Mouse (Mus musculus) C2C12 (cell line): Measurements from ENCODE around the gene Gm10128. TPM values are rescaled to one million over a fixed set of nuclear protein-coding genes. Genes with fewer than 3 reads are reported as not detected.
"Not testable (repeated sequence)": the region's sequence is repeated elsewhere in the genome, so short reads cannot be mapped to it uniquely, and the experiment has no call there.

Source experiments
- H3K27me3 ChIP-seq: one replicate; pipeline ENCODE4 v1.6.1; 2011; ENCODE audit not compliant: control insufficient read depth, insufficient read depth, insufficient read length
- H3K36me3 ChIP-seq: one replicate; pipeline ENCODE4 v1.6.1; 2011; ENCODE audit not compliant: control insufficient read depth, insufficient read depth
- H3K4me3 ChIP-seq: one replicate; pipeline ENCODE4 v1.5.1; 2011; ENCODE audit warnings: mild to moderate bottlenecking, control low read depth; ENCODE audit not compliant: poor library complexity, insufficient read depth, severe bottlenecking
- H3K79me2 ChIP-seq: one replicate; pipeline ENCODE4 v1.6.1; 2011; ENCODE audit not compliant: control insufficient read depth, insufficient read depth
- H3K79me3 ChIP-seq: one replicate; pipeline ENCODE4 v1.6.1; 2011; ENCODE audit warnings: low read depth, control low read depth
- H3ac ChIP-seq: one replicate; pipeline ENCODE3; 2011; ENCODE audit warnings: low read depth; ENCODE audit not compliant: control insufficient read depth, insufficient read length
- long read RNA-seq, 2 experiments: library from polyadenylated mRNA; unstranded; transcript quantifications; one replicate each; pipeline ENCODE4 v2.0.0; 2019 to 2020
- polyA plus RNA-seq: library from polyadenylated mRNA; unstranded; fragments of >200 nt; fragmentation: generic; extraction: Trizol; gene quantifications from one replicate; pipeline ENCODE4 v1.2.1, GENCODE M21; 2012; ENCODE audit warnings: missing spikeins

The Gm10128 gene
- not detected for polyA plus RNA-seq
- long read RNA-seq, experiment 1 = 0 reads
- long read RNA-seq, experiment 2 = 0 reads

DNA sequence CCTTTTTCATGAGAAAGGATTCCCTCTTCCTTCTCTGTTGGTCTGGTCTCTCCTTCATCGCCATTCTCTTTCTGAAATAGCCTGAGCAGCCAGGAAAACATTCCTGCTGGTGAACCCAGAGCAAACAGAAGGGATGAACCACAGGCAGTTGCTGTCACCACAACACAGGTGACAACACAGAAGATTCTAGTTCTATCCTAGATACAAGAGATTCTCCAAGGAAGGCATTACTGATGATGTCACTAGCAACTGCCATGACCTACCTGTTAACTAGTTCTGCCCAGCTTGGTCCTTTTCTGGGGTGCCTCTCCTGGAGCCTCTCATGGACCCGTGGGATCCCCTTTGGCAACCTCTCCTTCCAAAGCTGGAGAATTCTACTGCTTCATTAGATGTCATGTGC lies at the start of gene Gm10128:
TSS of gene Gm10128 (minus strand) at position 101 of the 400 bp plus-strand sequence.
- H3K79me3 ChIP-seq, H3K4me3 ChIP-seq, H3K79me2 ChIP-seq, H3K27me3 ChIP-seq, H3ac ChIP-seq, H3K36me3 ChIP-seq: not testable (repeated sequence)

DNA sequence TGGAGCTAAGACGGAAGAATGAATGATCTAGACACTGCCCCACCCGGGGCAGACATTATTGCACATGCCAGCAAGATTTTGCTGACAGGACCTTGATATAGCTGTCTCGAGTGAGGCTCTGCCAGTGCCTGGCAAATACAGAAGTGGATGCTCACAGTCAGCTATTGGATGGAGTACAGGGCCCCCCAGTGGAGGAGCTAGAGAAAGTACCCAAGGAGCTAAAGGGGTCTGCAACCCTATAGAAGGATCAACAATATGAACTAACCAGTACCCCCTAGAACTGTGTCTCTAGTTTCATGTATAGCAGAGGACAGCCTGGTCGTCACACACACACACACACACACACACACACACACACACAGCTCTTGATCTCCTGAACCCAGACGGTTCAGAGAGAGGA lies 37.4 kb upstream of the Gm10128 start:
- H3K36me3 ChIP-seq, H3K79me3 ChIP-seq, H3K79me2 ChIP-seq, H3K27me3 ChIP-seq, H3ac ChIP-seq, H3K4me3 ChIP-seq: not testable (repeated sequence)

- not testable (repeated sequence) for H3K79me2 ChIP-seq, H3K36me3 ChIP-seq, H3ac ChIP-seq, H3K4me3 ChIP-seq, H3K79me3 ChIP-seq, H3K27me3 ChIP-seq
Measured at GRCm38 (mm10) chr14:7662491-7662890, 18.7 kb upstream of the Gm10128 start.

- H3K79me2 ChIP-seq, H3K79me3 ChIP-seq, H3K4me3 ChIP-seq, H3K27me3 ChIP-seq, H3ac ChIP-seq, H3K36me3 ChIP-seq: not testable (repeated sequence)
Measured at GRCm38 (mm10) chr14:7658101-7659074, 14.6 kb upstream of the Gm10128 start.

DNA sequence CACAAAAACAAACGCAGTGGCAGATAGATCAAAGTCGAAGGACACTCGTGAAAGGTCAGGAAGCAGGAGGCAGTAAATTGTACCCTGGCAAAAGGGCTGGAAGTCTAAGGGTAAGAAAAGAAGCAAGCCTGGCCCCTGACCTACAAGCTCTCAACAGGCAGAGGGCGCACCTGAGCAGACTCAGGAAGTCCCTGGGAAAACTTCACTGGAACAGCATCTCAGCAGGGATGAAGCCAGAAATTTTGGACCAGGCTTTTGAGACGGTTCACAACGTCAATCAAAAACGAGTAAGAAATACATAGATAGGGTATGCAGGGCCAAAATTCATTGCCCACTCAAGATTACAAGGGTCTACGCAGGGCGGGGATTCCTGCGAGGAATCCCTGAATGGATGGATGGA lies 13.7 kb upstream of the Gm10128 start:
- not testable (repeated sequence) for H3K4me3 ChIP-seq, H3K27me3 ChIP-seq, H3ac ChIP-seq

DNA sequence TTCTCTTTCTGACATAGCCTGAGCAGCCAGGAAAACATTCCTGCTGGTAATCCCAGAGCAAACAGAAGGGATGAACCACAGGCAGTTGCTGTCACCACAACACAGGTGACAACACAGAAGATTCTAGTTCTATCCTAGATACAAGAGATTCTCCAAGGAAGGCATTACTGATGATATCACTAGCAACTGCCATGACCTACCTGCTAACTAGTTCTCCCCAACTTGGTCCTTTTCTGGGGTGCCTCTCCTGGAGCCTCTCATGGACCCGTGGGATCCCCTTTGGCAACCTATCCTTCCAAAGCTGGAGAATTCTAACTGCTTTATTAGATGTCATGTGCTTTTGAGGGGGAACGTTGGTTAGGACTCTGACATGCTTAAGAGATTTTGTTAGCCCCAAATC lies 48.3 kb downstream of the Gm10128 start, which contains the start of gene Gm10338:
TSS of gene Gm10338 (minus strand) at position 101 of the 400 bp plus-strand sequence.
- H3K27me3 ChIP-seq, H3K4me3 ChIP-seq, H3ac ChIP-seq, H3K36me3 ChIP-seq, H3K79me2 ChIP-seq, H3K79me3 ChIP-seq: not testable (repeated sequence)

More for the DNA sequence above, 13.7 kb upstream of the Gm10128 start:
- not testable (repeated sequence) for H3K79me3 ChIP-seq, H3K36me3 ChIP-seq, H3K79me2 ChIP-seq

Other genes with a start within 250 kb of the Gm10128 start
- gene Gm3755, start 193.1 kb downstream of the Gm10128 start, polyA plus RNA-seq = not detected
- gene Gm3752, start 160.2 kb downstream of the Gm10128 start, polyA plus RNA-seq = not detected
- not detected for gene Gm3558, start 75.4 kb downstream of the Gm10128 start, polyA plus RNA-seq
- gene Gm10338, start 48.4 kb downstream of the Gm10128 start, polyA plus RNA-seq = not detected
- not detected for gene Gm26661, start 147.6 kb upstream of the Gm10128 start, polyA plus RNA-seq
- gene Flnb, start 174.0 kb upstream of the Gm10128 start, polyA plus RNA-seq = 154 TPM